Mouse (Mus musculus) fat pad, adult 2 months (tissue): ENCODE data around the gene Ahdc1.
A peak's percentile ranks its signal among the peaks of the same experiment; 100 is the strongest.

Source experiments
- DNase-seq: peaks from one replicate; pipeline ENCODE4 v3.0.0-alpha.2; 2011; ENCODE audit warnings: low read depth, low spot score; ENCODE audit errors: extremely low read depth

Gene Ahdc1

GRCm38 (mm10) chr4:133037798-133038197 is 26.7 kb downstream of the Ahdc1 start:
- no peak for DNase-seq

DNA sequence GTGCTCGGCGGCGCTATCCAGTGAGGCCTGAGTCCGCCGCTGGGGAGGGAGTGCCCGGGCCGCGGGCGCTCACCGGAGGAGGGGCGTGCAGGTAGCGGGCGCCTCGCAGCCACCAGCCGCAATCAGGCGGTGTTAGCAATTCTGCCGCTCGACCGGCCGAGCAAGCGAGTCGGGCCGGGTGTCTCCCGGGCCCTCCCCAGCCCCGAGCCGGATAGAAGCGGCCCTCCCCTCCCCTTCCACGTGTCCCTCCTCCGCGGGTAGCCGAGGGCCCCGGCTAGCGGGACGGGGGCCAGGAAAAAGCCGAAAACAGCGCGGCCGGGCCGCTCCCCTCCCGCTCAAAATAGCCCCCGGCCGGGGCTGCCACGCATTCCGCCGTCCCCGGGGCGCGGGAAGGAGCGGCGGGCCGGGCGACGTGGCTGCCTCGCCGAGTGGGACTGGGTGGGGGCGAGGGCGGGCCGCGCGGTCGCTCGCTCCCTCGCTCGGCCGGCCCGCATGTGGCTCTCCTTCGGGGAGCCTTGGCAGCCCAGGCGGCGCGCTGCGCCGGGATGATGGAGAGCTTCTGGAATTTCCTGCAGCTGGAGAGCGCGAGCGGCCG is 27.6 kb downstream of the Ahdc1 start:
- no peak for DNase-seq

- no peak for DNase-seq
Measured at GRCm38 (mm10) chr4:133039116-133039819, 28.2 kb downstream of the Ahdc1 start.

DNA sequence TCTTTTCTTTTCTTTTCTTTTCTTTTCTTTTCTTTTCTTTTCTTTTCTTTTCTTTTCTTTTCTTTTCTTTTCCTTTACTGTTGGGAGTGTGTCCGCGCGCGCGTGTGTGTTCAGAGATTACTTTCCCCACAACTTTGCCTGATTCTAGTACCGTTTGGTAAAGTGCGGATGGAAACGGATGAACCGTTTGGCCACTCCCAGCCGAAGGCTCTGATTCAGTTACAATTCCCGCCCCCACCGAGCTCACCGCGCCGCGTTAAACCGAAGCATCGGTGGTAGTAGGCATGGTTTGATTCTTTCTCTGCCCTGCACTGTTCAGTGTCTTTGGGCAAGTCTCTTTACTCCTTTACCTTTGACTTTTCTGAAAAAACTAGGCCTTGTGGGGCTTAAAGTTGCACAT is 28.8 kb downstream of the Ahdc1 start:
- no peak for DNase-seq

DNA sequence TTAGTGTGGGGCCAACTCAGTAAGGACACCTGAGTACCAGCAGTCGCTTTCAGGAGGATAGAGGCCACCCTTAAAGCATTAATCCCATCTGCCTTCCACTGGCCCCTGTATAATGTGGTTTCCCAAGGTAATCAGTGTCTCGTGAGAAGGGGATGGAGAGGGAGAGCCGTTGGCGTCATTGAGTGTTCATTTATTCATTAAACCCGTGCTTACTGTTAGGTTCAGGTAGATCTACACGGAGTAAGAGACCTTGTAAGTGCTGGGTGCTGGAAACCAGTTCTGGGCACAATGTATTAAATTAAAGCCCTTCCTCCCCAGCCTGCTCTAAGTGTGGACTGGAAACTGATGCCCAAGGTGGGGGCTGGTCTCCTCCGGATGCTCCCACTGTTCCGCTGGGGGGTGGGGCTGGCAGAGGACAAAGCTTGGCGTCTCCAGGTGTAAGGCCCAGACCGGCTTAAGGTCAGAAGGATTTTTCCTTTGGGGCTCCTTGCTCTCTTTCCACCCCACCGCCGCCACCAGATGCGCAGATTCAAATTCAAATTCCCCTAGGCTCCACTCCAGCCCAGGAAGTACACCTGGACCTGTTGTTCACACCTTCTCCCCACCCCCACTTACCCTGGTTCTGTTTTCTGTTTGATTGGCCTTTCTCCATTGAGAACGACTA is 29.3 kb downstream of the Ahdc1 start:
- DNase-seq: no peak

DNA sequence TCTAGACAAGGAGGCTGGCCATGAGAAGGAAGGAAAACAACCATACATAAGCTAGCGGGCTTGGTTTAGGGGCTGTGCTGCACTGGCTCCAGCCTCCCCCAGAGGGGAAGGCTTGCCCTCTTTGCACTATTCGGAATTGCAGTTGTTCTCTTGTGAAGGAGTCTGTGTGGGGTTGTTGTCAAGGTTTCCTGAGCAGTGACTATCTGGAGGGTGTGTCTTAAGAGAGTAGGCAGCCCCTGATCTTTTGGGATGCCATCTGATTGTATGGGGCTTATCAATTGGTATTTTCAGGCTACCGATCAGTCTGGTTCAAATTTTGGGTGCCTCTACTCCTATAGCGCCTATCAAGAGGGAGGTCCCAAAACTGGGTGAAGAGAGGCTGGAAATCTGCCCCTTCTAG is 31.2 kb downstream of the Ahdc1 start:
- DNase-seq: no peak

DNA sequence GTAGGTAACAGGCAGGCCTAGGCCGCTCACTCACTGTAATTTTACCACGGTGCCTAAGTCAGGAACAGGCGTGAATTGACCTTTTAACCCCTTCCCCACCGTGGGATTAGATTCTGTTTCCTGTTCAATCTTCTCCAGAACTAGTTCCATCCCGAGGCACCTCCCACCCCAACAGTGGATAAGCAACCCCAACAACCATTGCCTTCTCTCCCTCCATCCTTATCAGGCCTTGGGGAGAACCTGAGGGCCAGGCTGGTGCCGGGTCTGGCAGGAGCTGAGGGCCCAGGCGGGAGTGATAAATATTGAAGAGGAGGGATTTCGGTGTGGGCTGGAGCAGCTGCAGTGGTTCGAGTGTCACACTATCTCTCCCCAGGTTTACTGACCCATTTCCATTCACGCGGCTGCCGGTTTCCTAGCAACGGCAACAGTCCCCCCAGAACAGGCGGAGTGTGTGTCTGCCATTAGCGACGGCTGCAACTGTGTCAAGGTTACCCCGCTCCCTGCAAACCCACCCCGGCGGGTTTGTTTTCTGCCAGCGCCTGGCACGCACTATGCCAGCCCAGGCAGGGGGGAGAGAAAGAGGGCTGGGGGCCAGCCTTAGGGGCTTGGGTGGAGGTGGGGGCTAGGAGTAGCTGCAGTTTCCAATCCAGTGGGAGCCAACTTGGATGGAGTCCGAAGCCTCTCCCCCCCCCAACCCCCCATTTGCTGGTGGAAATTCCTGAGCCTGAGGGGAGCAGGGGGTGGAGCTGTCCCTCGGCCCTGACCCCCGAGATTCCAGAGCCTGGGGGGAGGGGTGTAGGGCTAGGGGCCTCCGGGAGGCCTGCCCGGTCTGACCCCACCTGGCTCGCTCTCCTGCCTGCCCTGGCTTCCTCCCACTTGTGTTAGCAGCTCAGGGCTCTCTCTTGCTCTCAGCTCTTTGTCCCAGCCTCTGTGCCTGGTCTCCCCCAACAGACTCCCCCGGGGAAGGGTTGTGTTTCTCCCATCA is 31.9 kb downstream of the Ahdc1 start:
- DNase-seq: no peak

DNA sequence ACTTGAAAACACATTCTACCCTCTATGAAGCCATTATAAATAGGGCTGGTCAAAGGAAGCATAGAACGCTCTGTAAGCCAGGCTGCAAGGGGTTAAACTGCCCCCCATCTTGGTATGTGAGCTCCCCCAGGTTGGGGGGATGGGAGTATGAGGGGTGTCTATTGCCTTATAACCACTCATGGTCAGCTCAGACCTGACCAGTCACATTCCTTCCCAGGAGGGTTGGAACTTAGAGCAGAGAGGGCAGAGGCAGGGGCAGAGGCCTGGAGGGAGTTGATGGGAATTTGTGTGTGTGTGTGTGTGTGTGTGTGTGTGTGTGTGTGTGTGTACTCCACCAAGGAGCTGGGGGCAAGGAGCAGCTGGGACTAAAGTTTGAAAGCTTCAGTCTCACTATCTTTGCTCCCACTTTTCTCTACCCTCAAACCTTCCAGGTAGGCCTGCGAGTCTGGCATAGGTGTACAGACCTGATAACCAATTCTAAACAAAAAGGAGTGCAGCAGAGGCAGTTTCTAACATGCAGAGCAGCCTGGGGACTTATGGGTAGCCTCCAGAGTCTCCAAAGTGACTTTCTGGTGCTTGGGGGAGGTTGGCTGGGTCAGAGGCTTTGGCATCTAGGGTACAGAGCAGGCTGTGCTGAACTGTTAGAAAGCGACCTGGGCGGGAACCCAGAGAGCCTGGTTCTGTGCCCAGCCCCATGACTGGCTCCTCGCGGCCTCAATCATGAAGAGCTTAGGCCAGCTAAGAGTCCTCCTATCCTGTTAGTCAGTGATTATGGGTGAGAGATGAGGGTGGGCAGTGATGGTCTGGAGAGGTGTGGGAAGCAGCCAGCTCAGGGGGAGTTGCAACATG is 33.0 kb downstream of the Ahdc1 start:
- peak; percentile 83 for DNase-seq

- DNase-seq: no peak
Measured at GRCm38 (mm10) chr4:133044647-133045094, 33.6 kb downstream of the Ahdc1 start.

DNA sequence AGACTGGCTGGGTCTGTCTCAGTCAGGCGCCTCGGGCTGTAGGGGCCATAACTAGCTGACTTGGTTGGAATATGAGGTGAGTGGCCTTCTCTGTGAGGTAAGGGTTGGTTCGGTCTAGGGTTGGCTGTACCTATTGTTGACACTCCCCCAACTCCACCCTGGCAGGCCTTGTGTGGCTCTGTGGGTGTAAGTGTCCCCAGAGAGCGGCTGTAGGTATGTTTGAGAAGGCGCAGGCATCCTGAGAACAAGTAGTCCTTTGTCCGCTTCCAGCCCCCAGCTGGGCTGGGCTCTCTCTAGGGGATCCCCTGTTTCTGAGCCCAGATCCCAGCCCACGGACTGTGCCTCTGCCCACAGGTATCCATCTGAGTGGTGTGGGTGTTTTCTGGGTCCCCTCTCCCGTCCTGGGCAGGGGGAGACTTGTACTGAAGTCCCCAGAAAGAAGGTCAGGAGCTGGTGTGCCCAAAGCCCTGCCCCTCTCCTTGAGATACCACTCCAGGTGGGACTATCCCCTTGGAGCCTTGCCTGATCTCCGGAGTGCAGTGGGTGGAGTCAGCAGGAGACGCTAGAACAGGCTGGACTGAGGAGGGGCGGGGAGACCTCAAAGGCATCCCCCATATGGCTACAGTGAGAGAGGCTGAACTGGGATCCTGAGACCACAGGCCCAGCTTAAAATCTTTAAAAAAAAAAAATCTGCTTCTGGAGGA is 34.9 kb downstream of the Ahdc1 start:
- DNase-seq: no peak

DNA sequence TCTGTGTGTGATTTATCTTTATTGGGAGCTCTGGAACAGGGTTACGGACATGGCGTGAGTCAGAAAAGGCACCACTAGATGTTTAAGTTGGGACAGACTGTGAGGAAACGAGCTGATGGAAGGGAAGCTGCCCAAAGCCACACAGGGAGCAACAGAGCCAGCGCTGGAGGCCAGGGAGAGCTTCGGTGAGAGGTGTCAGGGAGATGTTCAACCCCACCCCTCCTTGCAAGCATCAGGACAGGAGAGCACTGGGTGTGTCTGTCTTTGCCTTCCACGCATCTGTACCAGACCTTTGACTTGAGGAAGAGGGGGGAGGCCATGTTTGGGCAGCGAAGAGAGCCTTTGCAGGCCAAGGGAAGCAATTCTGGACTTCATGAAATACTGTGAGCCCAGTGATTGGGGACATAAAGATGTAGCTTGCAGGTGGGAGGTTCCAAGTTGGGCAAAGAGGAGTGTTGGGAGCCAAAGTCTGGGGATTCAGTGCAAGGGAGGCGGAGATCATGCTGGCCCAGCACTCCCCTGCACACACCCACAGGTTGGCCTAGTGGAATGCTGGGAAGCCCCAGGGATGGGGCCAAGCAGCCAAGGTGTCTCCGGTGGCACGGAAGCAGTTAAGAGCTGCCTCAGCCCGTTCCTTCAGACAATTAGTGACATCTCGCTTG is 35.8 kb downstream of the Ahdc1 start:
- DNase-seq: peak; percentile 87

GRCm38 (mm10) chr4:133047353-133048105 is 36.5 kb downstream of the Ahdc1 start:
- no peak for DNase-seq

DNA sequence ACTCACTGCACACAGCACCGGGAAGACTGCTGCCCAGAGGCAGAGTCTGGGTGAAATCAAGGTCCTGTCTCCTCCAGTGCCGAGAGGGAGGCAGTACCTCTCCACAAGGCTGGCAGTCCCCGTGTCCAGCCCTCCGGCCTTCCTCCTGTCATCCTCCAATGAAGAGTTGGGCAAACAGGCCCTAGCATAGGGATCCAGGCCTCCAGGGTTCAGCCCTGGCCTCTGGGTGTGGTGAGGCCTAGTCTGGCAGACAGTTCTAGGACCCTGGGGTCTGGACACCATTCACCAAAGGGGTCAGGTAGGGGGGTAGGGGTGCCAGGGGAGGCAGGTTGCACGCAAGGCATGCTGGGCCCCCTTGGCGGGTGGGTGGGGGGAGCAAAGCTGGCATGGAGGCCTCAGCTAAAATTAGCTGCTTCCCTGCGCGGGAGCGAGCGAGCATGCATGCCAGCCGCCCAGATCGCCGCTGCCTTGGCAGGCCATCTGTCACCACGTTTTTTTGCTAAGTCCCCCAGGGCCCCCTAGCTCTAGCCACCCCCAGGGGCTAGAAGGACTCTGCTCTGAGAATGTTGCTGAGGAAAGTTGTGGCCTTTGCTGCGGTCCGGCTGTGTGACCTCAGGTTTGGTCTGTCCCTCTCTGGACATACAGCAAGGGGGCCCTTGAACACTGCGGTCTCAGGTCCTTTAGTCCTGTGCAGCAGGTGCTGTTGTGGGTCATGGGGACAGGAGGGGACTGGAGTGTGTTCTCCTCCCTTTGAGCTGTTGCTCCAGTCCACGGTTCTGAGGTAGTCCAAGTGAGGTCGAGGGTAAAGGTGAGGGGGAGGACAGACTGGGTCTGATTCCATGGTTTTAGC is 38.2 kb downstream of the Ahdc1 start:
- no peak for DNase-seq

DNA sequence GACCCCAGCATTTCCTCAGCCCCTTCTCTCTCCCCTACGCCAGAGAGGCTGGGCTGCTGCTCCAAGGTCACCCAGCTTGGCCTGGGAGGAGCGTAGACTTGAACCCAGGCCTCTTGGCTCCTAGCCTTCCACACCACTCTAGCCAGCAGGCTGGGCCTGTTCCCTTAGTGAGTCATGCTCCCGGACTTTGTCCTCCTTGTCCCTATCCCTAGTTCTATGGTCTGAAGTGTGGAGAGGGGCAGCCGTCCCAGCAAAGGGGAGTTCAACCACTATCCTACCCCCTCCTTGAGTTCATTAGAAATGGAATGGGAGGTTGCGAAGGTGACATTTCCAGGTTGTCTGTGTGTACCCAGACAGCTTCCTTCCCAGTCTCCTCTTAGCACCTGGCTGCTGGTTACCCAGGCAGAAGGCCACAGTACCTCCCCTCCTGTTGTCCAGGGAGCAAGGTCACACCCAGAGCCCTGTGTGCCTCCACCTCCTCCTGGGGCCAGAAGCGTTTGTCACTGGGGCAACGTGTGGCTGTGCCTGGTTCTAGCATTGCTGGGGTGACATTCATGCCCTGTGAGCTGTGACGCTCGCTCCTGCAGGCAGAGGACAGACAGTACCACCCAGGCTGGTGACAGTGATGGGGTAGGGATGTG is 39.3 kb downstream of the Ahdc1 start:
- no peak for DNase-seq

GRCm38 (mm10) chr4:133050837-133051549 is 39.9 kb downstream of the Ahdc1 start:
- DNase-seq: no peak

GRCm38 (mm10) chr4:133051550-133051865 is 40.4 kb downstream of the Ahdc1 start:
- no peak for DNase-seq
